Mouse (Mus musculus) kidney, embryonic 14.5 days (tissue): ENCODE measurements around the gene Kdelr2. TPM values are rescaled to one million over a fixed set of nuclear protein-coding genes. Genes with fewer than 3 reads are reported as not detected.
A peak's percentile ranks its signal among the peaks of the same experiment; 100 is the strongest.

Experiments
- ATAC-seq: fragments of 200-750 bp; cut with Nextera tagmentation; 2 replicates; pipeline ENCODE4 v1.8.0; 2017; ENCODE audit warnings: moderate number of reproducible peaks, mild to moderate bottlenecking, moderate TSS enrichment, moderate library complexity; ENCODE audit not compliant: low FRiP score, low TSS enrichment
- H3K27ac ChIP-seq: fragments of 300-500 bp; sonication (generic); 2 replicates; pipeline ENCODE4 v1.5.1; 2014; ENCODE audit warnings: low read depth, mild to moderate bottlenecking, low read length, moderate library complexity, mixed read lengths
- H3K27me3 ChIP-seq: fragments of 300-500 bp; sonication (generic); 2 replicates; pipeline ENCODE4 v1.6.1; 2014; ENCODE audit warnings: mild to moderate bottlenecking, low read length; ENCODE audit not compliant: control insufficient read depth, insufficient read depth
- H3K36me3 ChIP-seq: fragments of 300-500 bp; sonication (generic); 2 replicates; pipeline ENCODE4 v1.6.1; 2014; ENCODE audit warnings: low read length, mixed read lengths; ENCODE audit not compliant: control insufficient read depth, insufficient read depth
- H3K4me1 ChIP-seq: fragments of 300-500 bp; sonication (generic); 2 replicates; pipeline ENCODE4 v1.6.1; 2014; ENCODE audit warnings: low read length, mixed read lengths; ENCODE audit not compliant: control insufficient read depth, insufficient read depth
- H3K4me2 ChIP-seq: fragments of 300-500 bp; sonication (generic); replicated peaks from 2 replicates; pipeline ENCODE4 v1.6.1; 2014; ENCODE audit warnings: low read depth, mild to moderate bottlenecking, low read length
- H3K4me3 ChIP-seq: fragments of 300-500 bp; sonication (generic); 2 replicates; pipeline ENCODE4 v1.5.1; 2014; ENCODE audit warnings: mild to moderate bottlenecking, low read length
- H3K9ac ChIP-seq: fragments of 300-500 bp; sonication (generic); 2 replicates; pipeline ENCODE4 v1.6.1; 2014; ENCODE audit warnings: low read depth, mild to moderate bottlenecking, low read length, moderate library complexity
- H3K9me3 ChIP-seq: fragments of 300-500 bp; sonication (generic); 2 replicates; pipeline ENCODE4 v1.6.1; 2016; ENCODE audit warnings: low read length; ENCODE audit not compliant: control insufficient read depth
- WGBS: fragments of 180-500 bp; shearing (Covaris S2); extraction: QIAGEN DNeasy Blood & Tissue Kit; methylation state at CpG from one replicate; pipeline ENCODE4 v1.1.7; 2014; 5-methylcytosine and 5-hydroxymethylcytosine counted together
- polyA plus RNA-seq: library from polyadenylated mRNA; unstranded; fragments of >200 nt; fragmentation: Nextera tagmentation; extraction: Ambion mirVana; gene quantifications from 2 replicates; pipeline ENCODE4 v1.2.1, GENCODE M21; 2014

Kdelr2 gene
- polyA plus RNA-seq, 1 experiment from 2014 or later = 351 TPM

- peak overlapping the region; percentile 55 for H3K4me3 ChIP-seq
- peak overlapping the region; percentile 55 for H3K9ac ChIP-seq
- under 1% methylated on average over 20 of the region's 20 CpGs for WGBS
- H3K27ac ChIP-seq = no peak overlapping the region
- H3K9me3 ChIP-seq = no peaks in the 10 kb centered on the region
- peak; percentile 53 for ATAC-seq
- H3K4me1 ChIP-seq = 0 out of 2 replicates have a peak, but pooled peaks cover 7% of the 10 kb centered on the region
- H3K27me3 ChIP-seq = no peaks in the 10 kb centered on the region
- 0 out of 2 replicates have a peak, but pooled peaks cover 4% of the 10 kb centered on the region for H3K36me3 ChIP-seq
- peak overlapping the region; percentile 96 for H3K4me2 ChIP-seq
Observed at GRCm38 (mm10) chr5:143464757-143465118, 61.1 kb downstream of the Kdelr2 start.

GRCm38 (mm10) chr5:143465156-143466085, 61.8 kb downstream of the Kdelr2 start:
- WGBS = 32% methylated on average over 23 of the region's 23 CpGs
- 0 out of 2 replicates have a peak, but pooled peaks cover 4% of the 10 kb centered on the region for H3K36me3 ChIP-seq
- H3K4me1 ChIP-seq = 0 out of 2 replicates have a peak, but pooled peaks cover 7% of the 10 kb centered on the region
- no peaks in the 10 kb centered on the region for H3K27me3 ChIP-seq
- peak overlapping the region; percentile 55 for H3K9ac ChIP-seq
- H3K27ac ChIP-seq = no peak overlapping the region
- H3K4me2 ChIP-seq = peak overlapping the region; percentile 96
- ATAC-seq = no peak
- no peaks in the 10 kb centered on the region for H3K9me3 ChIP-seq
- H3K4me3 ChIP-seq = peak overlapping the region; percentile 55

GRCm38 (mm10) chr5:143466891-143467669, 63.4 kb downstream of the Kdelr2 start:
- Histone ChIP-seq H3K4me3 (no peak overlapping the region), H3K4me1 (0 out of 2 replicates have a peak, but pooled peaks cover 7% of the 10 kb centered on the region), H3K36me3 (peaks cover 4% of the 10 kb centered on the region; the same call in 1 of the 2 replicates), H3K4me2 (no peak overlapping the region), H3K9ac (no peak overlapping the region), H3K27ac (no peak overlapping the region), H3K27me3 (no peaks in the 10 kb centered on the region), H3K9me3 (no peaks in the 10 kb centered on the region)
- no peak for ATAC-seq
- 93% methylated on average over 23 of the region's 23 CpGs for WGBS

GRCm38 (mm10) chr5:143467931-143468330, 64.3 kb downstream of the Kdelr2 start:
- Histone ChIP-seq H3K4me3 (no peak overlapping the region), H3K4me2 (no peak overlapping the region), H3K27me3 (no peaks in the 10 kb centered on the region), H3K27ac (no peak overlapping the region), H3K4me1 (0 out of 2 replicates have a peak, but pooled peaks cover 7% of the 10 kb centered on the region), H3K9me3 (no peaks in the 10 kb centered on the region), H3K9ac (no peak overlapping the region), H3K36me3 (peaks cover 4% of the 10 kb centered on the region; the same call in 1 of the 2 replicates)
- no peak for ATAC-seq
- WGBS = 88% methylated on average over 6 of the region's 6 CpGs

- Histone ChIP-seq H3K27me3 (no peaks in the 10 kb centered on the region), H3K4me3 (no peak overlapping the region), H3K9me3 (no peaks in the 10 kb centered on the region), H3K36me3 (peaks cover 8% of the 10 kb centered on the region; the same call in 1 of the 2 replicates), H3K9ac (no peak overlapping the region), H3K4me1 (0 out of 2 replicates have a peak, but pooled peaks cover 7% of the 10 kb centered on the region), H3K27ac (no peak overlapping the region), H3K4me2 (no peak overlapping the region)
- 96% methylated on average over 8 of the region's 8 CpGs for WGBS
- no peak for ATAC-seq
Observed at GRCm38 (mm10) chr5:143469628-143470027, 66.0 kb downstream of the Kdelr2 start.

GRCm38 (mm10) chr5:143470421-143471164, 67.0 kb downstream of the Kdelr2 start:
- Histone ChIP-seq H3K4me3 (no peak overlapping the region), H3K36me3 (peaks cover 8% of the 10 kb centered on the region), H3K4me1 (0 out of 2 replicates have a peak, but pooled peaks cover under 1% of the 10 kb centered on the region), H3K9me3 (no peaks in the 10 kb centered on the region), H3K9ac (no peak overlapping the region), H3K27ac (no peak overlapping the region), H3K4me2 (no peak overlapping the region), H3K27me3 (no peaks in the 10 kb centered on the region)
- WGBS = 79% methylated on average over 15 of the region's 15 CpGs
- ATAC-seq = no peak

GRCm38 (mm10) chr5:143471165-143471546, 67.5 kb downstream of the Kdelr2 start:
- no peak for ATAC-seq
- no peak overlapping the region for H3K4me3 ChIP-seq
- 94% methylated on average over 3 of the region's 3 CpGs for WGBS
- H3K9ac ChIP-seq = no peak overlapping the region
- peaks cover 9% of the 10 kb centered on the region for H3K36me3 ChIP-seq
- no peaks in the 10 kb centered on the region for H3K9me3 ChIP-seq
- no peaks in the 10 kb centered on the region for H3K4me1 ChIP-seq
- no peaks in the 10 kb centered on the region for H3K27me3 ChIP-seq
- H3K27ac ChIP-seq = no peak overlapping the region
- no peak overlapping the region for H3K4me2 ChIP-seq
